Comparison of ENCODE assay signal across 8 mouse cellular contexts in the genomic region with DNA sequence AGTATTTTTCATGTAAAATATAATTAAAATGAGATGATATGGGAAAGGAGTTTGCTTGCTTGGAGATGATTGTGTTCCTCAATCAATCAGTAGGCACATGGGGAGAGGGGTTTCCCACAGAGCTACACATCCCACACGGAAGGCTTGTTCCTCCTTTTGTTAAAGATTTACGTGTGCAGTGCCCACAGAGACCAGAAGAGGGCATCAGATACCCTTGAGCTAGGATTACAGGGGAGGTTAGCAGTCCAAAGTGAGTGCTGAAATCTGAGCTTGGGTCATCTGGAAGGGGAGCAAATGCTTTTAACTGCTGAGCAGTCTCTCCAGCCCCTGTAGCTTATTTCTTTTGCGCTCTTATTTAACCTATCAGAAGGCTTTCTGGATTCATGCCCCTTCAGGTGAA. TPM values are rescaled to one million over a fixed set of nuclear protein-coding genes. Genes with fewer than 3 reads are reported as not detected.
A peak's percentile ranks its signal among the peaks of the same experiment; 100 is the strongest.
DNase-seq lines count a peak whose midpoint lies in the region; ATAC-seq and TF ChIP-seq lines count a peak whose summit lies in the region.
"Had no signal": no experiment of that assay in that cellular context is flagged by ENCODE, and none has a peak within 500 bp of the region (broad histone marks: within the 10 kb centered on the region; RNA-seq: fewer than 3 reads in every experiment).

No protein-coding gene starts in this region.

- H3K9me3 ChIP-seq in hindbrain, embryonic 10.5 days, result no peaks in the 10 kb centered on the region
- H3K9me3 ChIP-seq in hindbrain, embryonic 16.5 days (ENCODE audit: control insufficient read depth, low read length), result no peaks in the 10 kb centered on the region
- no peaks in the 10 kb centered on the region for H3K9me3 ChIP-seq in midbrain, postnatal 0 days (ENCODE audit: low read length)
- H3K9me3 ChIP-seq: liver, embryonic 15.5 days had no signal

- H3K27me3 ChIP-seq in hindbrain, embryonic 10.5 days (ENCODE audit: insufficient read depth, poor library complexity, severe bottlenecking), result no peaks in the 10 kb centered on the region
- H3K27me3 ChIP-seq in hindbrain, embryonic 16.5 days (replicated peaks; ENCODE audit: control insufficient read depth, insufficient read depth, low read length), result no peaks in the 10 kb centered on the region
- no peaks in the 10 kb centered on the region for H3K27me3 ChIP-seq in midbrain, postnatal 0 days (ENCODE audit: insufficient read depth, low read length)

- peak; percentile 69 for TF ChIP-seq CTCF in midbrain, postnatal 0 days (IDR thresholded peaks at IDR 0.05)

- H3K4me2 ChIP-seq in hindbrain, embryonic 16.5 days (ENCODE audit: low read length), result no peak overlapping the region
- H3K4me2 ChIP-seq in midbrain, postnatal 0 days (ENCODE audit: low read depth, low read length, poor library complexity, severe bottlenecking), result no peak overlapping the region
- H3K4me2 ChIP-seq: liver, embryonic 15.5 days had no signal

- no peak overlapping the region for H3K27ac ChIP-seq in hindbrain, embryonic 10.5 days
- H3K27ac ChIP-seq in hindbrain, embryonic 16.5 days (ENCODE audit: low read depth, low read length), result no peak overlapping the region
- no peak overlapping the region for H3K27ac ChIP-seq in midbrain, postnatal 0 days (ENCODE audit: low read depth, low read length)
- H3K27ac ChIP-seq: liver, embryonic 15.5 days had no signal

- WGBS in hindbrain, embryonic 10.5 days, result 21% methylated on average over 3 of the region's 3 CpGs
- 34% methylated on average over 3 of the region's 3 CpGs for WGBS in hindbrain, embryonic 16.5 days
- 33% methylated on average over 3 of the region's 3 CpGs for WGBS in midbrain, postnatal 0 days

- no peak overlapping the region for H3K4me3 ChIP-seq in hindbrain, embryonic 10.5 days
- H3K4me3 ChIP-seq in hindbrain, embryonic 16.5 days (ENCODE audit: low read length), result no peak overlapping the region
- H3K4me3 ChIP-seq in midbrain, postnatal 0 days (ENCODE audit: low read depth, low read length), result no peak overlapping the region
- H3K4me3 ChIP-seq: liver, embryonic 15.5 days had no signal

- peak; percentile 49 for DNase-seq in hindbrain, embryonic 10.5 days (ENCODE audit: low spot score)
- DNase-seq in A20 (ENCODE audit: low read depth, low spot score) (peak; percentile 58), adipocyte (ENCODE audit: low spot score) (peak; percentile 33)
- DNase-seq in hindlimb bud, embryonic 11.5 days (ENCODE audit: extremely low spot score, low read depth, low spot score), result peak; percentile 26
- no peak for DNase-seq in midbrain, postnatal 0 days (ENCODE audit: low spot score)
- DNase-seq in Muller cell, postnatal 12 days (ENCODE audit: inconsistent ontology term), result no peak

- no peaks in the 10 kb centered on the region for H3K4me1 ChIP-seq in hindbrain, embryonic 10.5 days (replicated peaks)
- H3K4me1 ChIP-seq in hindbrain, embryonic 16.5 days (ENCODE audit: control insufficient read depth, insufficient read depth, low read depth, low read length), result no peaks in the 10 kb centered on the region
- no peaks in the 10 kb centered on the region for H3K4me1 ChIP-seq in midbrain, postnatal 0 days (ENCODE audit: insufficient read depth, low read length)

- no peaks in the 10 kb centered on the region for H3K36me3 ChIP-seq in hindbrain, embryonic 10.5 days
- H3K36me3 ChIP-seq in hindbrain, embryonic 16.5 days (ENCODE audit: control insufficient read depth, insufficient read depth, low read length), result no peaks in the 10 kb centered on the region
- no peaks in the 10 kb centered on the region for H3K36me3 ChIP-seq in midbrain, postnatal 0 days (ENCODE audit: insufficient read depth, low read length)
- H3K36me3 ChIP-seq: liver, embryonic 15.5 days had no signal

- ATAC-seq in hindbrain, embryonic 16.5 days, result no peak
- no peak for ATAC-seq in midbrain, postnatal 0 days (ENCODE audit: low FRiP score)

- H3K9ac ChIP-seq in hindbrain, embryonic 16.5 days (ENCODE audit: low read depth, low read length), result no peak overlapping the region
- no peak overlapping the region for H3K9ac ChIP-seq in midbrain, postnatal 0 days (replicated peaks; ENCODE audit: low read length, poor library complexity, severe bottlenecking)
- H3K9ac ChIP-seq: liver, embryonic 15.5 days had no signal

RNA-seq across cellular contexts. Expression of a gene that starts 5.0 kb away (rescaled TPM):
- not detected in 2 replicates for polyA plus RNA-seq in hindbrain, embryonic 10.5 days (2016; fragmentation: Nextera tagmentation; extraction: Ambion mirVana)
- polyA plus RNA-seq in hindbrain, embryonic 16.5 days (2015; fragmentation: Nextera tagmentation; extraction: Ambion mirVana), result not detected in 2 replicates
- not detected in 2 replicates for total RNA-seq in midbrain, postnatal 0 days (2014; rRNA removed)
- polyA plus RNA-seq in midbrain, postnatal 0 days (2015; fragmentation: Nextera tagmentation; extraction: Ambion mirVana), result not detected in 2 replicates
- polyA plus RNA-seq: liver, embryonic 15.5 days had no signal

RNA-seq across cellular contexts. Expression of a gene that starts 7.5 kb away (rescaled TPM):
- polyA plus RNA-seq in hindbrain, embryonic 10.5 days (2016; fragmentation: Nextera tagmentation; extraction: Ambion mirVana), result 43.6 and 84.1 TPM in 2 replicates
- polyA plus RNA-seq in hindbrain, embryonic 16.5 days (2015; fragmentation: Nextera tagmentation; extraction: Ambion mirVana), result 132 and 139 TPM in 2 replicates
- 159 and 196 TPM in 2 replicates for total RNA-seq in midbrain, postnatal 0 days (2014; rRNA removed)
- polyA plus RNA-seq in midbrain, postnatal 0 days (2015; fragmentation: Nextera tagmentation; extraction: Ambion mirVana), result 118 and 124 TPM in 2 replicates

RNA-seq across cellular contexts. Expression of a gene that starts 59.5 kb away (rescaled TPM):
- 37.0 and 38.0 TPM in 2 replicates for polyA plus RNA-seq in hindbrain, embryonic 10.5 days (2016; fragmentation: Nextera tagmentation; extraction: Ambion mirVana)
- 40.7 and 46.7 TPM in 2 replicates for polyA plus RNA-seq in hindbrain, embryonic 16.5 days (2015; fragmentation: Nextera tagmentation; extraction: Ambion mirVana)
- 82.8 and 90.2 TPM in 2 replicates for total RNA-seq in midbrain, postnatal 0 days (2014; rRNA removed)
- polyA plus RNA-seq in midbrain, postnatal 0 days (2015; fragmentation: Nextera tagmentation; extraction: Ambion mirVana), result 26.0 and 36.0 TPM in 2 replicates

Comparison
In these comparisons a context has a peak if more than half of its experiments do, and no peak if none do; other contexts are left out.
1. DNase-seq: peak in hindbrain, embryonic 10.5 days (single experiment), A20 (single experiment), adipocyte (single experiment) and hindlimb bud, embryonic 11.5 days (single experiment); none in midbrain, postnatal 0 days (single experiment) and Muller cell, postnatal 12 days (single experiment).